Mouse (Mus musculus) activated CD4-positive, CD25-positive, alpha-beta regulatory T cell, adult 4 months (primary cell): Measurements from ENCODE around the gene Fcer2a. TPM values are rescaled to one million over a fixed set of nuclear protein-coding genes. Genes with fewer than 3 reads are reported as not detected.

Source experiments
- ATAC-seq: one replicate; pipeline ENCODE4 v1.8.0; 2017
- polyA plus RNA-seq, 2 experiments: library from polyadenylated mRNA; unstranded; fragments of 100-300 nt; shearing (Covaris generic); gene quantifications; one replicate each; pipeline ENCODE4 v1.2.1; 2017

Gene Fcer2a
- polyA plus RNA-seq, 2 experiments from 2014 or later: 0.77 to 5.1 TPM

GRCm38 (mm10) chr8:3676131-3676992, 17.6 kb downstream of the Fcer2a start, which contains the start of gene Trappc5:
Gene Trappc5 (plus strand): TSS chr8:3676299.
- peak; percentile 84 for ATAC-seq

GRCm38 (mm10) chr8:3674671-3675070, 19.3 kb downstream of the Fcer2a start:
- ATAC-seq: no peak

- ATAC-seq: peak; percentile 61
Measured at GRCm38 (mm10) chr8:3671980-3672491, 21.9 kb downstream of the Fcer2a start, which contains the start of gene Fcor. Gene Fcor (minus strand): TSS chr8:3672362.

GRCm38 (mm10) chr8:3670388-3670787, 23.6 kb downstream of the Fcer2a start:
- peak; percentile 31 for ATAC-seq

- no peak for ATAC-seq
Measured at GRCm38 (mm10) chr8:3665507-3665906, 28.5 kb downstream of the Fcer2a start, which contains the start of gene Mcemp1. Gene Mcemp1 (plus strand): TSS chr8:3665754.

- no peak for ATAC-seq
Measured at GRCm38 (mm10) chr8:3664405-3664804, 29.6 kb downstream of the Fcer2a start.

GRCm38 (mm10) chr8:3660889-3661288, 33.1 kb downstream of the Fcer2a start:
- ATAC-seq: no peak

- ATAC-seq: no peak
Measured at GRCm38 (mm10) chr8:3656725-3657381, 37.1 kb downstream of the Fcer2a start.

- ATAC-seq: no peak
Measured at GRCm38 (mm10) chr8:3655526-3655925, 38.4 kb downstream of the Fcer2a start, which contains the start of gene Retn. Gene Retn (plus strand): TSS chr8:3655770.

- no peak for ATAC-seq
Measured at GRCm38 (mm10) chr8:3654726-3655508, 39.1 kb downstream of the Fcer2a start.

- no peak for ATAC-seq
Measured at GRCm38 (mm10) chr8:3652845-3653244, 41.1 kb downstream of the Fcer2a start.

- ATAC-seq: no peak
Measured at GRCm38 (mm10) chr8:3648990-3649389, 45.0 kb downstream of the Fcer2a start.

GRCm38 (mm10) chr8:3648268-3648667, 45.7 kb downstream of the Fcer2a start:
- ATAC-seq: no peak

- ATAC-seq: no peak
Measured at GRCm38 (mm10) chr8:3647561-3647960, 46.4 kb downstream of the Fcer2a start.

GRCm38 (mm10) chr8:3646824-3647531, 47.0 kb downstream of the Fcer2a start:
- no peak for ATAC-seq

- peak; percentile 68 for ATAC-seq
Measured at GRCm38 (mm10) chr8:3645804-3646203, 48.2 kb downstream of the Fcer2a start.

Other genes starting within 250 kb of the Fcer2a start
- 10 to 100 TPM; 10.9 to 15.4 TPM for gene Pex11g, start 226.5 kb downstream of the Fcer2a start, polyA plus RNA-seq
- gene Tex45, start 223.3 kb downstream of the Fcer2a start, polyA plus RNA-seq: not detected
- gene Zfp358, start 201.0 kb downstream of the Fcer2a start, polyA plus RNA-seq: 1 to 10 TPM in 1 of 2 experiments, under 1 TPM in 1; 0.97 to 1.0 TPM
- gene Mcoln1, start 193.7 kb downstream of the Fcer2a start, polyA plus RNA-seq: 10 to 100 TPM; 17.0 to 19.1 TPM
- 10 to 100 TPM; 18.8 to 24.8 TPM for gene Pnpla6, start 178.8 kb downstream of the Fcer2a start, polyA plus RNA-seq
- not detected for gene C330021F23Rik, start 126.2 kb downstream of the Fcer2a start, polyA plus RNA-seq
- not detected for gene Camsap3, start 106.9 kb downstream of the Fcer2a start, polyA plus RNA-seq
- 10 to 100 TPM; 65.9 to 74.1 TPM for gene Xab2, start 72.9 kb downstream of the Fcer2a start, polyA plus RNA-seq
- 100 to 1,000 TPM in 1 of 2 experiments, 10 to 100 TPM in 1; 95.4 to 145 TPM for gene Pet100, start 72.6 kb downstream of the Fcer2a start, polyA plus RNA-seq
- gene Pcp2, start 68.6 kb downstream of the Fcer2a start, polyA plus RNA-seq: not detected
- gene Stxbp2, start 63.2 kb downstream of the Fcer2a start, polyA plus RNA-seq: 100 to 1,000 TPM; 184 to 205 TPM
- gene Retn, start 38.4 kb downstream of the Fcer2a start, polyA plus RNA-seq: not detected
- under 1 TPM in 1 of 2 experiments, not detected in 1; 0.43 TPM for gene Mcemp1, start 28.4 kb downstream of the Fcer2a start, polyA plus RNA-seq
- not detected for gene Fcor, start 21.8 kb downstream of the Fcer2a start, polyA plus RNA-seq
- 10 to 100 TPM; 24.9 to 27.7 TPM for gene Trappc5, start 17.9 kb downstream of the Fcer2a start, polyA plus RNA-seq
- gene Clec4g, start 26.5 kb upstream of the Fcer2a start, polyA plus RNA-seq: not detected
- gene Cd209a, start 54.8 kb upstream of the Fcer2a start, polyA plus RNA-seq: not detected
- not detected for gene Cd209e, start 160.1 kb upstream of the Fcer2a start, polyA plus RNA-seq
- not detected for gene Cd209d, start 184.4 kb upstream of the Fcer2a start, polyA plus RNA-seq
- under 1 TPM in 1 of 2 experiments, not detected in 1; 0.38 TPM for gene Cd209b, start 232.7 kb upstream of the Fcer2a start, polyA plus RNA-seq